ENCODE assay signal across 8 mouse cellular contexts in the genomic region with DNA sequence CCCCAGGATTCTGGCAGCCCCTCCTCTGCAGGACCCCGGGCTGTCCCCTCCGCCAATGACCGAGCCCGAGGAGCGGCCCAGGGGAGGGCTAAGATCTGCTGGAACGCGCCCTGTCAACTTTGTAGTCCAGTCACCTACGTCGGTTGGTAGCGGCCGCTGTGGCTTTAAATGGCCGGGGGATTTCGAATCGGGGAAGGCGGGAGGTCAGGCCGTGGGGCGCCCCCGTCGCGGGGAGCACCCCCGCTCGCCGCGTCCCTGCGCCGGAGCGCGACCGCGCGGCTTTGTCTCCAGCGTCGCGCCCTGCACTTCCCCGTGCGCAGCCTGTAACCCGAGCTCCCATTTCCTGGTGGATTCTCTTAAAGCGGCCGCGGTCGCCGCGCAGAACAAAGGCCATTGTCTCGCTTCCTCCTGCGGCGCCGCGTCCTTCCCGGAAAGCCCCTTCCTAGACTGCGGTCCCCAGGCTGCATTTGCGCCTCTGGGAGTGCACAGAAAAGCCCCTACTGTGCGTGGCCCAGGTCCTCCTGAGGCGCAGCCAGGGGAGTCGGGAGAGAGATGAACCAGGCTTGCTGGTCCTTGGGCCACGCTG. TPM values are rescaled to one million over a fixed set of nuclear protein-coding genes. Genes with fewer than 3 reads are reported as not detected.
A peak's percentile ranks its signal among the peaks of the same experiment; 100 is the strongest.
DNase-seq lines count a peak whose midpoint lies in the region; ATAC-seq and TF ChIP-seq lines count a peak whose summit lies in the region.

No protein-coding gene starts in this region.

- H3K27me3 ChIP-seq in cerebellum, adult 2 months (ENCODE audit: control insufficient read depth, insufficient read depth, low read length), result no peaks in the 10 kb centered on the region
- H3K27me3 ChIP-seq in hindbrain, embryonic 11.5 days (ENCODE audit: control insufficient read depth, insufficient read depth, low read length), result no peaks in the 10 kb centered on the region

- no peaks in the 10 kb centered on the region for H3K4me1 ChIP-seq in cerebellum, adult 2 months (ENCODE audit: control insufficient read depth, insufficient read depth, low read length)
- H3K4me1 ChIP-seq in hindbrain, embryonic 11.5 days (replicated peaks; ENCODE audit: control insufficient read depth, insufficient read depth, low read length), result peaks cover 6% of the 10 kb centered on the region

- H3K9ac ChIP-seq in hindbrain, embryonic 11.5 days (ENCODE audit: low read depth, low read length), result peak overlapping the region; percentile 100

- TF ChIP-seq POLR2A in cerebellum, adult 2 months (IDR thresholded peaks at IDR 0.05; ENCODE audit: borderline replicate concordance, insufficient read depth, low read length), result peak; percentile 26; the same call in 1 of the 2 replicates

- peak overlapping the region; percentile 79 for H3K4me2 ChIP-seq in hindbrain, embryonic 11.5 days (replicated peaks; ENCODE audit: low read depth, low read length)

- H3K36me3 ChIP-seq in hindbrain, embryonic 11.5 days (ENCODE audit: control insufficient read depth, insufficient read depth, low read length), result no peaks in the 10 kb centered on the region

- peak overlapping the region; percentile 72 for H3K4me3 ChIP-seq in cerebellum, adult 2 months (replicated peaks; ENCODE audit: insufficient read depth, low read depth, low read length)
- peak overlapping the region; percentile 48 for H3K4me3 ChIP-seq in hindbrain, embryonic 11.5 days (ENCODE audit: low read depth, low read length)

- TF ChIP-seq CTCF in cerebellum, adult 2 months (IDR thresholded peaks at IDR 0.05; ENCODE audit: borderline replicate concordance, insufficient read depth, low read depth, low read length), result no peak

- H3K9me3 ChIP-seq in hindbrain, embryonic 11.5 days (ENCODE audit: control insufficient read depth, low read length), result no peaks in the 10 kb centered on the region

- under 1% methylated on average over 55 of the region's 55 CpGs for WGBS in cerebellum, adult 2 months
- under 1% methylated on average over 49 of the region's 55 CpGs for WGBS in hindbrain, embryonic 11.5 days

- ATAC-seq in hindbrain, embryonic 11.5 days (ENCODE audit: low FRiP score), result peak; percentile 95

- DNase-seq in MN1 (ENCODE audit: low spot score), result peak; percentile 83
- peak; percentile 83 to 84 for DNase-seq in cerebellum, adult 2 months
- peak; percentile 59 to 77 for DNase-seq in frontal cortex, adult 2 months (ENCODE audit: extremely low spot score in 1 of 2, low spot score in 1 of 2)
- peak; percentile 90 for DNase-seq in hindbrain, embryonic 11.5 days (ENCODE audit: low spot score)
- DNase-seq in layer of hippocampus, postnatal 36 days, result peak; percentile 76 to 82
- DNase-seq in lung, postnatal 25 days (ENCODE audit: low spot score), result peak; percentile 80
- peak; percentile 89 for DNase-seq in retina, embryonic 14.5 days (ENCODE audit: low spot score)
- DNase-seq in thymus, postnatal 4 days, result peak; percentile 76

- H3K27ac ChIP-seq in cerebellum, adult 2 months (ENCODE audit: insufficient read depth, low read length), result peak overlapping the region; percentile 91
- peak overlapping the region; percentile 100 for H3K27ac ChIP-seq in hindbrain, embryonic 11.5 days (ENCODE audit: low read depth, low read length)

RNA-seq across cellular contexts. Expression of a gene that starts 0.5 kb away (rescaled TPM):
- polyA plus RNA-seq in cerebellum, adult 2 months (2012; rRNA removed), result 8.9 and 9.1 TPM in 2 replicates
- polyA plus RNA-seq in frontal cortex, adult 2 months (2012; rRNA removed), result 9.1 and 10.4 TPM in 2 replicates
- polyA plus RNA-seq in hindbrain, embryonic 11.5 days (2014; fragmentation: Nextera tagmentation; extraction: Ambion mirVana), result 13.0 and 13.2 TPM in 2 replicates
- total RNA-seq in layer of hippocampus, postnatal 36 days (2021), result 10 to 100 TPM in 1 of 2 experiments, 1 to 10 TPM in 1; 9.9 to 11.2 TPM

Comparison
In these comparisons a context has a peak if more than half of its experiments do, and no peak if none do; other contexts are left out.
1. Peak in every context shown above with its lines: DNase-seq, ATAC-seq, H3K4me3 ChIP-seq and H3K27ac ChIP-seq.